Mouse (Mus musculus): Measurements from ENCODE around the gene Car5a. TPM values are rescaled to one million over a fixed set of nuclear protein-coding genes. Genes with fewer than 3 reads are reported as not detected.

The Car5a gene
- polyA plus RNA-seq, 1 experiment from 2014 or later: 0.23 TPM

- no peak for ATAC-seq (ENCODE audit: low FRiP score, low read depth)
- H3K4me3 ChIP-seq: no peak overlapping the region
- H3K36me3 ChIP-seq: peaks cover 28% of the 10 kb centered on the region
- 72% methylated on average over 17 of the region's 17 CpGs for WGBS
- peak overlapping the region; percentile 25; the same call in 1 of the 2 replicates for H3K9ac ChIP-seq (replicated peaks)
- no peak overlapping the region for H3K4me2 ChIP-seq (replicated peaks)
- H3K9me3 ChIP-seq: no peaks in the 10 kb centered on the region
- no peaks in the 10 kb centered on the region for H3K27me3 ChIP-seq
- H3K4me1 ChIP-seq: peaks cover 28% of the 10 kb centered on the region
- H3K27ac ChIP-seq (replicated peaks): 0 out of 2 replicates have a peak overlapping the region, but pooled peaks have one; percentile 15
These were observed 26.9 kb upstream of the Car5a start for GRCm38 (mm10) chr8:121971488-121972058.

GRCm38 (mm10) chr8:121970225-121970624, 25.5 kb upstream of the Car5a start:
- Histone ChIP-seq H3K27ac (replicated peaks) (no peak overlapping the region), H3K9ac (replicated peaks) (no peak overlapping the region), H3K36me3 (peaks cover 15% of the 10 kb centered on the region), H3K9me3 (no peaks in the 10 kb centered on the region), H3K4me3 (no peak overlapping the region), H3K4me2 (replicated peaks) (no peak overlapping the region), H3K4me1 (peaks cover 36% of the 10 kb centered on the region), H3K27me3 (no peaks in the 10 kb centered on the region)
- ATAC-seq (ENCODE audit: low FRiP score, low read depth): no peak
- 80% methylated on average over 8 of the region's 8 CpGs for WGBS

- H3K27me3 ChIP-seq: no peaks in the 10 kb centered on the region
- no peak for ATAC-seq (ENCODE audit: low FRiP score, low read depth)
- no peaks in the 10 kb centered on the region for H3K9me3 ChIP-seq
- no peak overlapping the region for H3K9ac ChIP-seq (replicated peaks)
- H3K27ac ChIP-seq (replicated peaks): no peak overlapping the region
- no peak overlapping the region for H3K4me2 ChIP-seq (replicated peaks)
- H3K4me3 ChIP-seq: no peak overlapping the region
- peaks cover 36% of the 10 kb centered on the region for H3K4me1 ChIP-seq
- 82% methylated on average over 4 of the region's 4 CpGs for WGBS
- 0 out of 2 replicates have a peak, but pooled peaks cover 5% of the 10 kb centered on the region for H3K36me3 ChIP-seq
These were observed 23.8 kb upstream of the Car5a start for GRCm38 (mm10) chr8:121968542-121968941.

- H3K27me3 ChIP-seq: no peaks in the 10 kb centered on the region
- 44% methylated on average over 4 of the region's 4 CpGs for WGBS
- H3K27ac ChIP-seq (replicated peaks): no peak overlapping the region
- no peak overlapping the region for H3K4me3 ChIP-seq
- no peaks in the 10 kb centered on the region for H3K9me3 ChIP-seq
- 0 out of 2 replicates have a peak, but pooled peaks cover 5% of the 10 kb centered on the region for H3K36me3 ChIP-seq
- no peak overlapping the region for H3K9ac ChIP-seq (replicated peaks)
- peaks cover 36% of the 10 kb centered on the region for H3K4me1 ChIP-seq
- no peak for ATAC-seq (ENCODE audit: low FRiP score, low read depth)
- H3K4me2 ChIP-seq (replicated peaks): no peak overlapping the region
These were observed 23.3 kb upstream of the Car5a start for GRCm38 (mm10) chr8:121967977-121968376.

- H3K4me1 ChIP-seq: peaks cover 35% of the 10 kb centered on the region
- no peaks in the 10 kb centered on the region for H3K27me3 ChIP-seq
- peak; percentile 47; the same call in 1 of the 2 replicates for ATAC-seq (ENCODE audit: low FRiP score, low read depth)
- WGBS: 42% methylated on average over 7 of the region's 7 CpGs
- H3K4me3 ChIP-seq: no peak overlapping the region
- 0 out of 2 replicates have a peak, but pooled peaks cover 5% of the 10 kb centered on the region for H3K36me3 ChIP-seq
- H3K9ac ChIP-seq (replicated peaks): peak overlapping the region; percentile 24
- H3K9me3 ChIP-seq: no peaks in the 10 kb centered on the region
- no peak overlapping the region for H3K4me2 ChIP-seq (replicated peaks)
- H3K27ac ChIP-seq (replicated peaks): peak overlapping the region; percentile 49
These were observed 22.2 kb upstream of the Car5a start for GRCm38 (mm10) chr8:121966714-121967448.

GRCm38 (mm10) chr8:121966110-121966509, 21.4 kb upstream of the Car5a start:
- no peak for ATAC-seq (ENCODE audit: low FRiP score, low read depth)
- peak overlapping the region; percentile 49; the same call in 1 of the 2 replicates for H3K27ac ChIP-seq (replicated peaks)

GRCm38 (mm10) chr8:121964716-121965512, 20.2 kb upstream of the Car5a start:
- H3K4me2 ChIP-seq (replicated peaks): no peak overlapping the region
- WGBS: 86% methylated on average over 8 of the region's 8 CpGs
- H3K36me3 ChIP-seq: 0 out of 2 replicates have a peak, but pooled peaks cover 5% of the 10 kb centered on the region
- H3K4me1 ChIP-seq: peaks cover 27% of the 10 kb centered on the region
- H3K4me3 ChIP-seq: no peak overlapping the region
- no peak overlapping the region for H3K9ac ChIP-seq (replicated peaks)
- H3K9me3 ChIP-seq: no peaks in the 10 kb centered on the region
- H3K27me3 ChIP-seq: no peaks in the 10 kb centered on the region
- H3K27ac ChIP-seq (replicated peaks): no peak overlapping the region
- no peak for ATAC-seq (ENCODE audit: low FRiP score, low read depth)

More at GRCm38 (mm10) chr8:121966110-121966509, 21.4 kb upstream of the Car5a start:
- Histone ChIP-seq H3K9me3 (no peaks in the 10 kb centered on the region), H3K27me3 (no peaks in the 10 kb centered on the region), H3K36me3 (0 out of 2 replicates have a peak, but pooled peaks cover 5% of the 10 kb centered on the region), H3K4me3 (no peak overlapping the region), H3K4me2 (replicated peaks) (no peak overlapping the region), H3K4me1 (peaks cover 28% of the 10 kb centered on the region), H3K9ac (replicated peaks) (0 out of 2 replicates have a peak overlapping the region, but pooled peaks have one; percentile 24)
- 71% methylated on average over 5 of the region's 5 CpGs for WGBS

- H3K9me3 ChIP-seq: no peaks in the 10 kb centered on the region
- no peak overlapping the region for H3K4me2 ChIP-seq (replicated peaks)
- ATAC-seq (ENCODE audit: low FRiP score, low read depth): no peak
- H3K4me3 ChIP-seq: no peak overlapping the region
- no peak overlapping the region for H3K9ac ChIP-seq (replicated peaks)
- peaks cover 26% of the 10 kb centered on the region for H3K4me1 ChIP-seq
- 74% methylated on average over 3 of the region's 3 CpGs for WGBS
- no peaks in the 10 kb centered on the region for H3K27me3 ChIP-seq
- H3K36me3 ChIP-seq: 0 out of 2 replicates have a peak, but pooled peaks cover 5% of the 10 kb centered on the region
- no peak overlapping the region for H3K27ac ChIP-seq (replicated peaks)
These were observed 18.2 kb upstream of the Car5a start for GRCm38 (mm10) chr8:121962892-121963291.

- Histone ChIP-seq H3K9ac (replicated peaks) (no peak overlapping the region), H3K4me2 (replicated peaks) (no peak overlapping the region), H3K9me3 (no peaks in the 10 kb centered on the region), H3K27me3 (no peaks in the 10 kb centered on the region), H3K4me1 (0 out of 2 replicates have a peak, but pooled peaks cover 5% of the 10 kb centered on the region), H3K27ac (replicated peaks) (no peak overlapping the region), H3K36me3 (peaks cover 16% of the 10 kb centered on the region), H3K4me3 (no peak overlapping the region)
- no peak for ATAC-seq (ENCODE audit: low FRiP score, low read depth)
- 92% methylated on average over 1 of the region's 1 CpGs for WGBS
These were observed 13.7 kb upstream of the Car5a start for GRCm38 (mm10) chr8:121958395-121958794.

- WGBS: 80% methylated on average over 1 of the region's 1 CpGs
- H3K4me2 ChIP-seq (replicated peaks): no peak overlapping the region
- no peak overlapping the region for H3K27ac ChIP-seq (replicated peaks)
- H3K27me3 ChIP-seq: no peaks in the 10 kb centered on the region
- H3K9ac ChIP-seq (replicated peaks): no peak overlapping the region
- H3K4me1 ChIP-seq: peaks cover 22% of the 10 kb centered on the region
- no peak for ATAC-seq (ENCODE audit: low FRiP score, low read depth)
- H3K36me3 ChIP-seq: peaks cover 19% of the 10 kb centered on the region
- H3K4me3 ChIP-seq: no peak overlapping the region
- H3K9me3 ChIP-seq: no peaks in the 10 kb centered on the region
These were observed 11.3 kb upstream of the Car5a start for GRCm38 (mm10) chr8:121955825-121956500.

- H3K4me1 ChIP-seq: peaks cover 22% of the 10 kb centered on the region
These were observed 10.4 kb upstream of the Car5a start for GRCm38 (mm10) chr8:121954981-121955555.

More at GRCm38 (mm10) chr8:121954981-121955555, 10.4 kb upstream of the Car5a start:
- no peak overlapping the region for H3K9ac ChIP-seq (replicated peaks)
- H3K4me2 ChIP-seq (replicated peaks): no peak overlapping the region
- H3K9me3 ChIP-seq: no peaks in the 10 kb centered on the region
- H3K27me3 ChIP-seq: no peaks in the 10 kb centered on the region
- no peak overlapping the region for H3K4me3 ChIP-seq
- no peak overlapping the region for H3K27ac ChIP-seq (replicated peaks)
- WGBS: 89% methylated on average over 10 of the region's 10 CpGs
- H3K36me3 ChIP-seq: peaks cover 19% of the 10 kb centered on the region
- ATAC-seq (ENCODE audit: low FRiP score, low read depth): no peak

All from midbrain, embryonic 12.5 days (tissue).